Mouse (Mus musculus): ENCODE data around the gene Pgrmc2. TPM values are rescaled to one million over a fixed set of nuclear protein-coding genes. Genes with fewer than 3 reads are reported as not detected.

The Pgrmc2 gene
- total RNA-seq, 2 experiments from 2014 or later, result 17.3 to 26.1 TPM

GRCm38 (mm10) chr3:41018022-41018608 lies 64.7 kb downstream of the Pgrmc2 start:
- ATAC-seq (replicated peaks; ENCODE audit: low FRiP score, low TSS enrichment, poor library complexity, severe bottlenecking), result no peak

Other genes with a start within 250 kb of the Pgrmc2 start
- 16.7 and 20.2 TPM in 2 replicates for gene Mfsd8, start 236.2 kb downstream of the Pgrmc2 start, total RNA-seq (2014; fragmentation: Nextera tagmentation)
- 3.2 and 7.7 TPM in 2 replicates for gene Mfsd8, start 236.2 kb downstream of the Pgrmc2 start, total RNA-seq (2017)
- 6.1 and 7.0 TPM in 2 replicates for gene Abhd18, start 236.1 kb downstream of the Pgrmc2 start, total RNA-seq (2014; fragmentation: Nextera tagmentation)
- 3.6 and 10.6 TPM in 2 replicates for gene Abhd18, start 236.1 kb downstream of the Pgrmc2 start, total RNA-seq (2017)
- not detected in 2 replicates for gene 1700034I23Rik, start 180.5 kb downstream of the Pgrmc2 start, total RNA-seq (2014; fragmentation: Nextera tagmentation)
- not detected in 2 replicates for gene 1700034I23Rik, start 180.5 kb downstream of the Pgrmc2 start, total RNA-seq (2017)
- gene Larp1b, start 133.2 kb downstream of the Pgrmc2 start, total RNA-seq (2014; fragmentation: Nextera tagmentation), result 45.1 and 46.2 TPM in 2 replicates
- gene Larp1b, start 133.2 kb downstream of the Pgrmc2 start, total RNA-seq (2017), result 87.9 and 89.4 TPM in 2 replicates

All from megakaryocyte-erythroid progenitor cell, adult 5-6 weeks (primary cell).